Mouse (Mus musculus) ZHBTc4 (cell line): ENCODE results near the gene Ccnk.

Experiments used
- DNase-seq: peaks from one replicate; pipeline ENCODE4 v3.0.0-alpha.2; 2011; ENCODE audit warnings: low read depth, low spot score

The Ccnk gene

DNA sequence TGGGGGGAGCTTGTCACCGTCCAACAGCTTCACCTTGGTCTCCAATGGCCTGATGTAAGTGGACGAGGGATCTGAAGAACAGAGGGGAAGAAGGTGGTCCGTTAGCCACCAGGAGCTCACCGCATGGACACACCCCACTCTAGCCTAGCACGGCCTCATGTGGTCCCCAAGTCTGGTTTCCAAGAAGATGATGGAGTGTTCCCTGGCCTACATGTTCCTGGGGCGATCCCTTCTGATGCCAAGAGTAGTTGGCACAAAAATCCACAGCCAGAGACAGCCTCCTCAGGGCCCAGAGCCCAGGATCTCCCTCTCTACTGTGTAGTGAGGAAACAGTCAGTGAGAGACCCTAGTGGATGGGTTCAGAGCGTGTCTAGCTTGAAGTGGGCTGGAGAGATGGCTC lies 42.3 kb downstream of the Ccnk start:
- no peak for DNase-seq

DNA sequence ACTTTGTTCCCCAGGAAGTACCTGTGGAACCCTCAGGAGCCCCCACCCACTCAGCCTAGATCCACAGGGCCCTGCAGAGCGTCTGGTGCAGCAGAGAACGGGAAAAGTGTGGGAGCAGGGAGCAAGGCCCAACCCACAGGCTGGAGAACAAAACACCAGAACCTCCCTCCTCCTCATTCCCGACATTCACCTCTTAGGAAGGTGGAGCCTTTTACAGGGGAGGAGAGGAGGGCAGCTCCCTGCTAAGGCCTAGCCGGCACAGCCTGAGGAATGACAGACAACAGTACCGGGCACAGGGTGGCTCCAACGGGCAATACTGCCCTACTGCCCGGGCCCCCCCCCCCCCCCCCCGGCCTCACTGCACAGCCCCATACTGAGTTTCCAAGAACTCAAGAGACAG lies 44.0 kb downstream of the Ccnk start:
- DNase-seq, result peak; percentile 55

- no peak for DNase-seq
These were observed 46.4 kb downstream of the Ccnk start for GRCm38 (mm10) chr12:108225781-108226180.

- no peak for DNase-seq
These were observed 46.8 kb downstream of the Ccnk start for GRCm38 (mm10) chr12:108226216-108226615.

- no peak for DNase-seq
These were observed 47.6 kb downstream of the Ccnk start for GRCm38 (mm10) chr12:108226941-108227340.

GRCm38 (mm10) chr12:108227527-108227926 lies 48.1 kb downstream of the Ccnk start:
- DNase-seq, result no peak

- DNase-seq, result no peak
These were observed 50.7 kb downstream of the Ccnk start for GRCm38 (mm10) chr12:108230077-108230476.

GRCm38 (mm10) chr12:108230821-108231794 lies 51.7 kb downstream of the Ccnk start:
- no peak for DNase-seq

- no peak for DNase-seq
These were observed 52.5 kb downstream of the Ccnk start for GRCm38 (mm10) chr12:108231901-108232300.

GRCm38 (mm10) chr12:108233736-108234135 lies 54.4 kb downstream of the Ccnk start:
- DNase-seq, result no peak

- no peak for DNase-seq
These were observed 55.6 kb downstream of the Ccnk start for GRCm38 (mm10) chr12:108234832-108235602.

DNA sequence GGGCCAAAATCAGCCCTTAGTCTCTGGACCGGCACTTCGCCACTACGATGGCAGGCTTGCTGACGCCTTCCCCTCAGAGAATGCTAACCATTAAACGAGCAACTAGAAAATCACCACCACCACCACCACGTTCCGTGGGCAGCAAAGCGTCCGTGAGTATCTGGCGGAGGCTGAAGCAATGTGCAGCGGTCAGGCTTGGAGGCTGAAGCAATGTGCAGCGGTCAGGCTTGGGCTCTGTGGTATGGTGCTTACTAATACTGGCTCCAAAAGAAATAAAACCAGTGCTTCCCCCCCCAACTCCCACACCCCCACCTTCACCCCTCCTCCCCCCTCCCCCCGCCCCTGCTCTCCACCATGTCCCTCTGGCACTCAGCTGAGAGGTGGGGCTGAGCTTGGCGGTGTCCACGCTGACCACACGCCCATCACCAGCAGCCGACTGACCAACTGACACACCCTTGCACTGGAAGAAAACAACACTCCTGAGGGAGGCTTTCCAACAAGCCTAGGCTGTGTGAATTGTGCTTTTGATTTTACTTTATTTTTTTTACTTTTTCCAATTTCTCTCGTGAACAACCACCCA lies 56.7 kb downstream of the Ccnk start:
- no peak for DNase-seq

DNA sequence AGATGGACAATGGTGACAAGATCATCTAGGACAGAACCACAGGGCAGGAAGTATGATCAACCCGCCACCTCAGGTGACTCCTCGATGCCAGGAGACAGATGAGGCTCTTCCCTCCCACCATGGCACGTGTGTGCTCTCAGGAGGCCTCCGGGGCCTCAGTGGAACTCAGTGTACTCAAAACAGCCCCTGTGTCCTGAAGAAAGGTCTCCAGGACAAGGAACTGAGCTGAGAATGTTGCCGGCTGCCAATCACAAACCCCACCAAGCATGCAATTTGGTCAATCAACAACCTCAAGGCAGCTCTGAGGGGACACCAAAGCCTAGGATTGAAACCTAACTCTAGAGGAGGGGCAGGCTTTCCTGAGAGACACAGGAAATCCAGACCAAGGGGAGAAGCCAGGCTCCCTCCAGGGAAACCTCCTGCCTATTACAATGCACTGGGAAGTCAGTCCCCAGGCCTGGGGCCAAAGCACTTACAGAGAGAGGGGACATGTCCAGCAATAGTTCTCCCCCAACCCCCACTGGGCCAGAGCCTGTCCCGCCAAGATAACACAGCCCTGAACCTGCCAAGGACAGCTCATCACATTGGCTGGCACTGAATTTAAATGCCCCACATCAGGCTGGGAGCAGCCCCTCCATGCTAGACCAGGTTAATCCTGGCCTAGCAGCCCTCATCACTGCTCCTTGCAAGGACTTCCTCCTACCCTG lies 58.1 kb downstream of the Ccnk start:
- no peak for DNase-seq

- no peak for DNase-seq
These were observed 59.1 kb downstream of the Ccnk start for GRCm38 (mm10) chr12:108238395-108239035.

- no peak for DNase-seq
These were observed 60.1 kb downstream of the Ccnk start for GRCm38 (mm10) chr12:108239441-108239840.

DNA sequence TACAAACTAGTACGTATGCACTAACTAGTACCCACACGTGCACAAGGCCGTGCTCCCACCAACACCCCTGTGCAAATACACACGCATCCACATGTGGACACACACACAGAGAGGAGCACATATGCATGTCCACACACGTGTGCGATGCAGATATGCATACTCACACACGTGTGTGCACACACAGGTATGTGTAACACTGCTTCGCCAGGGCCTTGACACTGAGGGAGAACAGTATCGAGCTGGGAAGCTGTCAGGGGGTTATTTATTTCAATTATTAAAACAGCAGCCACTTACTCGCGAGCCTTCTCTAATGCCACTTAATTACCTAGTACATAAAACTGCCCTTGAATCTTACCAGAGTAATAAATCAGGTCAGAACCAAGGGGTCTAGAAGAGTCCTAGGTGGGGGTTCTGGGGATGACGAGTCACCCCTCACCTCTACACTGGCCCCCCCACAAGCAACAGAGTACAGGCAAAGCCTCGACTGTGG lies 61.1 kb downstream of the Ccnk start:
- DNase-seq, result no peak

DNA sequence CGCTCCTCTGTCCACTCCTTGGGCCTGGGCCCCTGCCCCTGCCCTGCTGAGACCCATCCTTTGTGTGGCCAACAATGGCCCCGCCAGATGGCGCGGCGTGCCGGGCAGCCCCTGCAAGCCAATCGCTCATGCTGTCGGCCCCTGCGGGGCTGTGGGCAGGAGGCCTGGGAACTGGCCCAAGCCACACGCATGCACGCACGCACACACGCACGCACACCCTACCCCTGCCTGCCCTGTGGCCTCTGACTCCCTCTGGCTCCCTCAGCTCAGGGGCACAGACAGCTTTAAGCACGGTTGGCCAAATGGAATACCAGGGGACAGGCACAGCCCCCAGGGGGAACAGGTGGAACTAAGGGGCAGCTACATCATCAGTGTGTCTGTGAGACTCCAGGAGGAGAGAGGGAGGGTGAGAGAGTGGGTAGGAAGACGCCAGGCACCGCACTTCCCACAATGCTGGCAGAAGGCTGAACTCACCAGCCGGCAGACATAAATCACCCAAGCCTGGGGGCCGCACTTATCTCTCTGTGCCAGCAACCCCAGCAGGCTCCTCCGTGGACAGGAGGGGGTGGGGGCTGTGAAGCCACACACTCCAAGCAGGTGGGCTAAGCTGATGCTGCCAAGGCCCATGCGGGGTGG lies 61.7 kb downstream of the Ccnk start:
- DNase-seq, result peak; percentile 34

GRCm38 (mm10) chr12:108241626-108242025 lies 62.2 kb downstream of the Ccnk start:
- peak; percentile 35 for DNase-seq

DNA sequence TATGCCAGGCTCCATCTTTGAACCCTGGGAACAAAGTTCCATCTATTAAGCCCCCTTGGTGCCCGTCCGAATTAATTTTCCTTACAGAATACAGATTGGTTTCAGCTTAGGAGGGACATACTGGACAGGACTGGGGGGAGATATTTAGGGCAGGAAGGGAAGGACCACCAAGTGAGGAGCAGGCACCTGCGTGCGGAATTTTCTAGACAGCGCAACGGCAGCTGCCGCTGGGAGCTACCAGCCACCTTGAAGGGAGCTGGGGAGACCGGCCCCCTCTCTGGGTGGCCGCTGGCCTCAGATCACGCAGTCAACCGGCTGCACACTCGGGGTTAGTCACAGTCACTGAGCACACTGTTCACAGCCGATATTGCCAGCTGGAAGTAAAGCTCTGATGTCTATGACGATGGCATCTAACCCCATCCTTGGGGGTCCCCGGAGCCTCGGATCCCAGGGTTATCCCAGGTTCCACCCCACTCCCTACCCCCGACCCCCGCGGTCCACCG lies 62.9 kb downstream of the Ccnk start:
- no peak for DNase-seq

- DNase-seq, result no peak
These were observed 65.4 kb downstream of the Ccnk start for GRCm38 (mm10) chr12:108244778-108245177.
